21 mouse cellular contexts compared by ENCODE assay signal in genomic region chr8:67086215-67087010, GRCm38 (mm10).
DNase-seq lines count a peak whose midpoint lies in the region; ATAC-seq lines count a peak whose summit lies in the region.
"Had no signal": no experiment of that assay in that cellular context is flagged by ENCODE, and none has a peak within 500 bp of the region (broad histone marks: within the 10 kb centered on the region; RNA-seq: fewer than 3 reads in every experiment).

No protein-coding gene starts in this region.

- no peaks in the 10 kb centered on the region; the same call in 1 of the 2 replicates for H3K4me1 ChIP-seq in midbrain, embryonic 11.5 days (ENCODE audit: control insufficient read depth, insufficient read depth, low read length)
- peaks cover 12% of the 10 kb centered on the region for H3K4me1 ChIP-seq in midbrain, embryonic 10.5 days
- H3K4me1 ChIP-seq in forebrain, embryonic 13.5 days = peaks cover 12% of the 10 kb centered on the region
- H3K4me1 ChIP-seq in midbrain, embryonic 14.5 days (ENCODE audit: control insufficient read depth, insufficient read depth, low read length) = peaks cover 9% of the 10 kb centered on the region; the same call in 1 of the 2 replicates
- H3K4me1 ChIP-seq: embryonic facial prominence, embryonic 13.5 days; intestine, embryonic 15.5 days; limb, embryonic 10.5 days had no signal

- no peak overlapping the region for H3K27ac ChIP-seq in midbrain, embryonic 11.5 days (ENCODE audit: low read depth, low read length)
- no peak overlapping the region for H3K27ac ChIP-seq in midbrain, embryonic 10.5 days (replicated peaks)
- H3K27ac ChIP-seq in forebrain, embryonic 13.5 days = no peak overlapping the region
- H3K27ac ChIP-seq in midbrain, embryonic 14.5 days (replicated peaks; ENCODE audit: low read depth, low read length) = no peak overlapping the region
- H3K27ac ChIP-seq: embryonic facial prominence, embryonic 13.5 days; intestine, embryonic 15.5 days; limb, embryonic 10.5 days had no signal

- no peaks in the 10 kb centered on the region for H3K9me3 ChIP-seq in midbrain, embryonic 11.5 days (ENCODE audit: control insufficient read depth, low read length)
- no peaks in the 10 kb centered on the region for H3K9me3 ChIP-seq in midbrain, embryonic 10.5 days (replicated peaks)
- no peaks in the 10 kb centered on the region for H3K9me3 ChIP-seq in forebrain, embryonic 13.5 days (replicated peaks)
- no peaks in the 10 kb centered on the region for H3K9me3 ChIP-seq in midbrain, embryonic 14.5 days (ENCODE audit: control insufficient read depth, low read length)
- H3K9me3 ChIP-seq: embryonic facial prominence, embryonic 13.5 days; intestine, embryonic 15.5 days; limb, embryonic 10.5 days had no signal

- H3K27me3 ChIP-seq in midbrain, embryonic 11.5 days (ENCODE audit: control insufficient read depth, insufficient read depth, low read length) = no peaks in the 10 kb centered on the region
- H3K27me3 ChIP-seq in midbrain, embryonic 10.5 days (ENCODE audit: low read depth, poor library complexity, severe bottlenecking) = no peaks in the 10 kb centered on the region
- no peaks in the 10 kb centered on the region for H3K27me3 ChIP-seq in forebrain, embryonic 13.5 days
- no peaks in the 10 kb centered on the region for H3K27me3 ChIP-seq in midbrain, embryonic 14.5 days (ENCODE audit: control insufficient read depth, insufficient read depth, low read length)
- H3K27me3 ChIP-seq: embryonic facial prominence, embryonic 13.5 days; intestine, embryonic 15.5 days; Patski had no signal

- no peaks in the 10 kb centered on the region for H3K36me3 ChIP-seq in midbrain, embryonic 11.5 days (ENCODE audit: control insufficient read depth, insufficient read depth, low read length)
- no peaks in the 10 kb centered on the region for H3K36me3 ChIP-seq in midbrain, embryonic 10.5 days
- H3K36me3 ChIP-seq in forebrain, embryonic 13.5 days (ENCODE audit: poor library complexity, severe bottlenecking) = no peaks in the 10 kb centered on the region
- H3K36me3 ChIP-seq in midbrain, embryonic 14.5 days (ENCODE audit: control insufficient read depth, insufficient read depth, low read length) = no peaks in the 10 kb centered on the region
- H3K36me3 ChIP-seq: embryonic facial prominence, embryonic 13.5 days; intestine, embryonic 15.5 days; limb, embryonic 10.5 days had no signal

- DNase-seq in midbrain, embryonic 11.5 days (ENCODE audit: low spot score, missing footprints) = peak; percentile 87
- no peak for DNase-seq in midbrain, embryonic 10.5 days (ENCODE audit: low spot score)
- peak; percentile 83 for DNase-seq in R1 (ENCODE audit: low read depth, low spot score)
- DNase-seq in midbrain, embryonic 14.5 days = peak; percentile 40
- DNase-seq in gastrocnemius, adult 18-20 months (ENCODE audit: low spot score) = no peak
- no peak for DNase-seq in adrenal gland, adult 18-20 months (ENCODE audit: low spot score in 2 of 2)
- DNase-seq: adrenal gland, postnatal 36 days; cerebellum, adult 8-10 months; gastrocnemius, postnatal 36 days; kidney, adult 9 months; kidney, postnatal 25 days; layer of hippocampus, adult 9-11 months; liver, postnatal 0 days; lung, postnatal 10 days; retina, postnatal 1 day; thymus, postnatal 25 days had no signal

- WGBS in midbrain, embryonic 11.5 days = 12% methylated on average over 1 of the region's 1 CpGs
- WGBS in midbrain, embryonic 10.5 days = 14% methylated on average over 1 of the region's 1 CpGs
- WGBS in forebrain, embryonic 13.5 days = 4% methylated on average over 1 of the region's 1 CpGs
- WGBS in midbrain, embryonic 14.5 days = 2% methylated on average over 1 of the region's 1 CpGs

- H3K4me3 ChIP-seq in midbrain, embryonic 11.5 days (ENCODE audit: low read depth, low read length) = no peak overlapping the region
- no peak overlapping the region for H3K4me3 ChIP-seq in midbrain, embryonic 10.5 days
- H3K4me3 ChIP-seq in forebrain, embryonic 13.5 days = no peak overlapping the region
- no peak overlapping the region for H3K4me3 ChIP-seq in midbrain, embryonic 14.5 days (replicated peaks; ENCODE audit: low read depth, low read length)
- H3K4me3 ChIP-seq: embryonic facial prominence, embryonic 13.5 days; intestine, embryonic 15.5 days; limb, embryonic 10.5 days had no signal

- H3K9ac ChIP-seq in midbrain, embryonic 11.5 days (ENCODE audit: low read length) = no peak overlapping the region
- no peak overlapping the region for H3K9ac ChIP-seq in forebrain, embryonic 13.5 days
- H3K9ac ChIP-seq in midbrain, embryonic 14.5 days (replicated peaks; ENCODE audit: low read length) = no peak overlapping the region
- H3K9ac ChIP-seq: embryonic facial prominence, embryonic 13.5 days; intestine, embryonic 15.5 days; liver, postnatal 0 days had no signal

- ATAC-seq in midbrain, embryonic 11.5 days (ENCODE audit: low FRiP score) = peak; percentile 81
- ATAC-seq in forebrain, embryonic 13.5 days = peak; percentile 57
- ATAC-seq in midbrain, embryonic 14.5 days (ENCODE audit: low FRiP score, low TSS enrichment) = peak; percentile 65; the same call in 1 of the 2 replicates
- ATAC-seq: intestine, embryonic 15.5 days; liver, postnatal 0 days; Patski had no signal

- H3K4me2 ChIP-seq in midbrain, embryonic 11.5 days = no peak overlapping the region
- H3K4me2 ChIP-seq in forebrain, embryonic 13.5 days = no peak overlapping the region
- no peak overlapping the region for H3K4me2 ChIP-seq in midbrain, embryonic 14.5 days (ENCODE audit: low read length)
- H3K4me2 ChIP-seq: embryonic facial prominence, embryonic 13.5 days; intestine, embryonic 15.5 days had no signal

Comparison
In these comparisons a context has a peak if more than half of its experiments do, and no peak if none do; other contexts are left out.
1. DNase-seq: peak in midbrain, embryonic 11.5 days (single experiment), R1 (single experiment) and midbrain, embryonic 14.5 days (single experiment); none in midbrain, embryonic 10.5 days (single experiment), gastrocnemius, adult 18-20 months (single experiment) and adrenal gland, adult 18-20 months (0 of 2).
2. Peak in every context shown above with its lines, with median percentiles within 50 percentile points of each other: ATAC-seq.